Mouse (Mus musculus): Measurements from ENCODE around the gene Shroom3.

DNA sequence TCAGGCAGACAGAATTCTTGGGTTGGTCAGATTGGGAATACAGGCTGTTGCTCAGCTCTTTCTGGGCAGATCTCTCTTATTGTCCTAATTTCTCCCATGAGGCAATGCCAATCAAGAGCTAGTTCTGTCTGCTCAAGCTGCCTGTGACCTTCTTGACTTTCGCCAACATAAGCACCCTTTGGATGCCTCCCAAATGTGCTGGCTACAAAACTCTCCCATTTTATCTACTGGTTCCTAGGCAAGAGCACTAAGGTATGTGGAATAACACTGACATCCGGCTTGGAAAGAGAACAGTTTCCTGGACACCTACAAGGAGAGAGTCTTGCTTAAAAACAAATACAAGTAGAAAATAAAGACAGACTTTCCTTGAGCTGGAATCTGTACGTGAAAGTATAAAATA is 204.3 kb downstream of the Shroom3 start:
- TF ChIP-seq POLR2A (IDR thresholded peaks at IDR 0.05; ENCODE audit: borderline replicate concordance, low read depth, low read length) (no peak), CTCF (IDR thresholded peaks at IDR 0.05; ENCODE audit: low read depth, low read length) (no peak)

Data from bone marrow macrophage, adult 2 months (primary cell).